Mouse (Mus musculus) liver, embryonic 11.5 days (tissue): ENCODE data around the gene Myo16. TPM values are rescaled to one million over a fixed set of nuclear protein-coding genes. Genes with fewer than 3 reads are reported as not detected.

Source experiments
- ATAC-seq: fragments of 200-750 bp; cut with Nextera tagmentation; replicated peaks from 2 replicates; pipeline ENCODE4 v1.8.0; 2017; ENCODE audit warnings: moderate number of reproducible peaks, mild to moderate bottlenecking, moderate TSS enrichment, moderate library complexity; ENCODE audit not compliant: low FRiP score
- DNase-seq: peaks from one replicate; pipeline ENCODE4 v3.0.0-alpha.2; 2017; ENCODE audit warnings: low spot score
- H3K27ac ChIP-seq: fragments of 300-500 bp; sonication (generic); 2 replicates; pipeline ENCODE4 v1.5.1; 2014; ENCODE audit warnings: mild to moderate bottlenecking, low read depth, low read length, control low read depth
- H3K27me3 ChIP-seq: fragments of 300-500 bp; sonication (generic); replicated peaks from 2 replicates; pipeline ENCODE4 v1.6.1; 2014; ENCODE audit warnings: low read length, mixed read lengths; ENCODE audit not compliant: control insufficient read depth, insufficient read depth
- H3K36me3 ChIP-seq: fragments of 300-500 bp; sonication (generic); 2 replicates; pipeline ENCODE4 v1.6.1; 2014; ENCODE audit warnings: mild to moderate bottlenecking, low read length, moderate library complexity, mixed read lengths; ENCODE audit not compliant: control insufficient read depth, insufficient read depth
- H3K4me1 ChIP-seq: fragments of 300-500 bp; sonication (generic); replicated peaks from 2 replicates; pipeline ENCODE4 v1.6.1; 2014; ENCODE audit warnings: low read length, mixed read lengths; ENCODE audit not compliant: control insufficient read depth, insufficient read depth
- H3K4me2 ChIP-seq: fragments of 300-500 bp; sonication (generic); 2 replicates; pipeline ENCODE4 v1.6.1; 2014; ENCODE audit warnings: mild to moderate bottlenecking, control low read depth, moderate library complexity
- H3K4me3 ChIP-seq: fragments of 300-500 bp; sonication (generic); 2 replicates; pipeline ENCODE4 v1.5.1; 2014; ENCODE audit warnings: low read depth, low read length, control low read depth
- H3K9ac ChIP-seq: fragments of 300-500 bp; sonication (generic); 2 replicates; pipeline ENCODE4 v1.6.1; 2014; ENCODE audit warnings: low read depth, low read length, control low read depth
- H3K9me3 ChIP-seq: fragments of 300-500 bp; sonication (generic); 2 replicates; pipeline ENCODE4 v1.6.1; 2016; ENCODE audit warnings: low read length, inconsistent platforms, mixed read lengths; ENCODE audit not compliant: control insufficient read depth
- WGBS: fragments of 180-500 bp; shearing (Covaris S2); extraction: QIAGEN DNeasy Blood & Tissue Kit; methylation state at CpG from one replicate; pipeline ENCODE4 v1.1.7; 2014; 5-methylcytosine and 5-hydroxymethylcytosine counted together
- polyA plus RNA-seq: library from polyadenylated mRNA; unstranded; fragments of >200 nt; fragmentation: Nextera tagmentation; extraction: Ambion mirVana; gene quantifications from 2 replicates; pipeline ENCODE4 v1.2.1, GENCODE M21; 2014

Gene Myo16
- polyA plus RNA-seq, 1 experiment from 2014 or later = 0.07 TPM

DNA sequence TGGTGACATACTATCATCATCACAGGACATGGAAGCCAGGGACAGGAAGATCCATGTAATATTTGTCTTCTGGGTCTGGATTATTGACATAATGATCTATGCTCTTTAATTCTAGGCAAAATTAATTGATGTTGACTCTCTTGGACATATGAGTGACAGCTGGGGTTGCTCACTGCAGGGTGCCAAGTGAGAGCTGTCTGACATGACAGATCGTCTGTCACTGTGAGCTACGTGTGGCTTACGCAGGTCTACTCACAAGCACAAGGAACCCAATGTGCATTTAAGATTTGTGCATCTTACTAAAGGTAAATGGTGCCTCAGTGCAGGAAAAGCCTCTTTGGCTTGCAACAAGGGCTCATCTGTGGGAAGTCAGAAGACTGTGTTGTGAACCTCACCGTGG, 149.3 kb downstream of the Myo16 start:
- no peak overlapping the region for H3K4me3 ChIP-seq
- no peaks in the 10 kb centered on the region for H3K4me1 ChIP-seq
- H3K9me3 ChIP-seq = no peaks in the 10 kb centered on the region
- no peak for DNase-seq
- WGBS = 75% methylated on average over 4 of the region's 4 CpGs
- no peak overlapping the region for H3K27ac ChIP-seq
- no peak overlapping the region for H3K9ac ChIP-seq
- ATAC-seq = no peak
- H3K36me3 ChIP-seq = no peaks in the 10 kb centered on the region
- H3K4me2 ChIP-seq = no peak overlapping the region
- H3K27me3 ChIP-seq = no peaks in the 10 kb centered on the region

DNA sequence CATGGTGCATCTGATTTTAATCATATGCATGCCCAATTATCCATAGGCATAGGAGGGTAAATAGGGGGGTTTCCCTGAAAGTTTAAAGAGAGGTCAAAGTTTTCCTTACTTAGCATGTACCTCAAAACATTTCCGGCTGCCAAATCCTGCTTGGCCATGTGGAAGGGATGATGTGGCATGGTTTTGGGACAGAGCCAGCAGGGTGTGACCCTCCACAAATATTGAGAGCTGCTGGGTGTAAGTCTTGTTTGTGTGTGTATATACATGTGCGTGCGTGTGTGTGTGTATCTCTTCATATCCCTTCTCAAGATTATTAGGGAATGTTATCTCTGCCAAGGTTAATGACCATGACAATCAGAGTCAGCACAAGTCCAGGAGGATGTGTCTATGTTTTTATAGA, 150.3 kb downstream of the Myo16 start:
- Histone ChIP-seq H3K9me3 (no peaks in the 10 kb centered on the region), H3K4me3 (no peak overlapping the region), H3K4me2 (no peak overlapping the region), H3K4me1 (no peaks in the 10 kb centered on the region), H3K9ac (no peak overlapping the region), H3K27ac (no peak overlapping the region), H3K36me3 (no peaks in the 10 kb centered on the region), H3K27me3 (no peaks in the 10 kb centered on the region)
- ATAC-seq (no peak), DNase-seq (no peak)
- WGBS = 77% methylated on average over 3 of the region's 3 CpGs

DNA sequence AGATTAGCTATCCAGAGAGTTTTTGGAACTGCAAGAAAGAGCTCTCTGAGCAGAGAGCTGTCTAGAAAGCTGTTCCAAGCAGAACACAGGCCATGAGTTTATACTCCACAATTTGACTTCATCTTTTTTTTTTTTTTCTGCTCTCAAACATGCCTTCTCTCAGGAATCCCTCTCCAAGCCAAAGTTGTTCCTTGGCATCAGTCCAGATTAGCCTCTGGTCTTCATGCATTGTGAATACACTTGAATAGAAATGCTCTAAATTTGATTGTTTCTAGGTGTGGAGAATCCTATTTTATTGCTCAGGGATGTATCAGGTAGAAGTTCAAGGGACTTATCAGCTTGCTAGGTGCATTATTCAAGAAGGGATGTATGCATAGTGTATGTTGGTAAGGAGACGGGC, 151.0 kb downstream of the Myo16 start:
- no peak overlapping the region for H3K27ac ChIP-seq
- H3K36me3 ChIP-seq = no peaks in the 10 kb centered on the region
- no peak overlapping the region for H3K9ac ChIP-seq
- no peak overlapping the region for H3K4me2 ChIP-seq
- 76% methylated on average over 1 of the region's 1 CpGs for WGBS
- no peaks in the 10 kb centered on the region for H3K4me1 ChIP-seq
- DNase-seq = no peak
- H3K27me3 ChIP-seq = no peaks in the 10 kb centered on the region
- ATAC-seq = no peak
- no peaks in the 10 kb centered on the region for H3K9me3 ChIP-seq
- no peak overlapping the region for H3K4me3 ChIP-seq

GRCm38 (mm10) chr8:10307345-10307744, 153.6 kb downstream of the Myo16 start:
- DNase-seq = no peak
- H3K4me3 ChIP-seq = no peak overlapping the region
- no peaks in the 10 kb centered on the region for H3K27me3 ChIP-seq
- 70% methylated on average over 6 of the region's 6 CpGs for WGBS
- no peaks in the 10 kb centered on the region for H3K36me3 ChIP-seq
- ATAC-seq = no peak
- no peaks in the 10 kb centered on the region for H3K4me1 ChIP-seq
- no peak overlapping the region for H3K27ac ChIP-seq
- H3K9me3 ChIP-seq = no peaks in the 10 kb centered on the region
- no peak overlapping the region for H3K4me2 ChIP-seq
- no peak overlapping the region for H3K9ac ChIP-seq

DNA sequence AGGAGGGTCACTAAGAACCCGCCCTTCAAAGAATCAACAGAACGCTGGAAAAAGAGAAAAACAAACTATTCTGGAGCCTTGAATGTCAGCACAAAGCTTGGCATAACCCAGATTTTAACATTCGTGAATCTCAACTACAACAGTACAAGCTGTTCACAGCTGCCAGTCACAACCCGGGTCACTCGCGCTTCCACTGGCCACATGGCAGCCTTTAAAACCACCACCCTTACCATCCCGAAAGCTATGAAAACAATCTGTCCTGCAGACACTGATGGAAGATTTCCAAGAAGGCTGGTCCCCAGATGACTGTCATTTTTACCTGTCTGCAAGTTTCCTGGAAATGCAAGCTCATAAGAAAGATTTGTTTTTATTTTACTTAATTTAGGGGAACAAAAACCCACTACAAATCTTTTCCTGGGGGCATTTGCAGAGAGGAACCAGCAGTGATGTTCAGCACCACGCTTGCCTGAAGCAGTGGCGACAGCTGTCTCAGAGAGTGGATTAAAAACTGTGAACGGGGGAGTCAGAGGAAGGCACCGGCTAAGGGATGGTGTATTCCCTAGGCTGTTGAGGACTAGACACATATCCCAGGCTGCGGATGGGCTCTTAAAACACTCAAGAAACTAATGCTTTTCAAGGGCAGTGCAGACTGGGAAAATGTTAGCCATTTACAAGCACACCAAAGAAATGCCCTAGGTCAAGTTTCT, 154.2 kb downstream of the Myo16 start:
- no peak for DNase-seq
- no peak for ATAC-seq
- Histone ChIP-seq H3K9me3 (no peaks in the 10 kb centered on the region), H3K4me3 (no peak overlapping the region), H3K9ac (no peak overlapping the region), H3K4me2 (no peak overlapping the region), H3K27ac (no peak overlapping the region), H3K36me3 (no peaks in the 10 kb centered on the region), H3K4me1 (no peaks in the 10 kb centered on the region), H3K27me3 (no peaks in the 10 kb centered on the region)
- WGBS = 67% methylated on average over 12 of the region's 12 CpGs

- Histone ChIP-seq H3K4me1 (no peaks in the 10 kb centered on the region), H3K27ac (no peak overlapping the region), H3K9me3 (no peaks in the 10 kb centered on the region), H3K27me3 (no peaks in the 10 kb centered on the region), H3K9ac (no peak overlapping the region), H3K4me3 (no peak overlapping the region), H3K4me2 (no peak overlapping the region), H3K36me3 (no peaks in the 10 kb centered on the region)
- 86% methylated on average over 2 of the region's 2 CpGs for WGBS
- no peak for ATAC-seq
- no peak for DNase-seq
These were observed 156.8 kb downstream of the Myo16 start for GRCm38 (mm10) chr8:10310470-10310869.

DNA sequence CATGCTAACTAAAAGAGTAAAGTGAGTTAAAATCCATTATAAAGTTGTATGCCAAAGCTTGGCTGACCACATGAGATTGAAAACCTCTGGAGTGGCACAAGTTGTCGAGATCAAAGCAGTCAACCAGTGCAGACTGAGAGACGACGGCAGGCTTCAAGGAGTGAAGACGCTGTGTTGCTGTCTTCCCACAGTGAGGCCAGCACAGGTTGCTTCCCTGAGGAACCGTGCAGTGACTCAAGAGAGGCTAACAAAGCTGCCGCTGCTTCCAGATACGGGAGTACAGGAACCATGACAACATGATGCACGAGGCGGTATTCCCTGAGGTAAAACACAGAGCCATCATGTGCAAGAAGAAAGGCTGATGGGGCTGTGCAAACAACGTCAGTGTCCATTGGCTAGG, 158.6 kb downstream of the Myo16 start:
- Histone ChIP-seq H3K27ac (no peak overlapping the region), H3K9me3 (no peaks in the 10 kb centered on the region), H3K27me3 (no peaks in the 10 kb centered on the region), H3K4me3 (no peak overlapping the region), H3K4me2 (no peak overlapping the region), H3K36me3 (no peaks in the 10 kb centered on the region), H3K4me1 (no peaks in the 10 kb centered on the region), H3K9ac (no peak overlapping the region)
- 73% methylated on average over 10 of the region's 10 CpGs for WGBS
- DNase-seq = no peak
- ATAC-seq = no peak

DNA sequence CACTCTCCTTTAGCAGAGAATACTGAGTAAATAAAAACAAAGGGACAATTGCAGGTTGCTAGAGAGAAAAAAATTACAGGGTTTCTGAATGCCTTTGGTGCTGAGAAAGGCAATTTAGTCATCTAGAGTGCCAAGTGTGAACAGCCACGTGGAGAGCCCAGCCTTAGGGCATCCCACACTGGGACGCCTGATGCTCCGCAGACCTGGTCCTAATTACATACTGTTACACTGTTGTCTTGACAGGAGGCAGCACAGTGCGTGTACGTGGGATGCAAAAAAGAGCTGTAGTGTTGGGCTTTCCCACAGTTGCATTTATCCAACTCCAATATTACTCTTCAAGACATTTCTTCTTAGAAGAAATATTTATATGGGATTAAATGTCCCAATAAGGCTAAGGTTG, 162.5 kb downstream of the Myo16 start:
- no peak overlapping the region for H3K27ac ChIP-seq
- no peaks in the 10 kb centered on the region for H3K4me1 ChIP-seq
- no peaks in the 10 kb centered on the region for H3K36me3 ChIP-seq
- WGBS = 69% methylated on average over 5 of the region's 5 CpGs
- H3K4me3 ChIP-seq = no peak overlapping the region
- no peak overlapping the region for H3K4me2 ChIP-seq
- no peaks in the 10 kb centered on the region for H3K27me3 ChIP-seq
- no peak for ATAC-seq
- no peak overlapping the region for H3K9ac ChIP-seq
- H3K9me3 ChIP-seq = no peaks in the 10 kb centered on the region
- no peak for DNase-seq

DNA sequence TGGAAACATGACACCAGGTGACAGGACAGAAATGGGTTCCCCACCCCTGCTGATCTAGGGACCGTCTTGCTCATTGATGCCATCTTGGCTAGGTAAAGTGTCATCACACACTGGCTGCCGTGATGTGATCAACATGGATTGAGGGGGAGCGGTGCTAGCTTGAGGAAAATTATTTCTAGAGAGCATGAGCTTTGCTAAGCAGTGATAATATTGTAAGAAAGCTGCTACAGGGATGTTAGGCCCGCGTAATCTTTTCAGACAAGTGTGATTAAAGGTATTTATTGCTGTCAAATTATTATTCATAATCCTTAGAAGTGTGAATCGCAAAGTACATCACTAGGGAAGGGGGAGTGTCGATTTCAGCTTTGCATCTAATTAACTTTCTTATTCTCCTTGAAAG, 164.4 kb downstream of the Myo16 start:
- H3K9ac ChIP-seq = no peak overlapping the region
- WGBS = 78% methylated on average over 7 of the region's 7 CpGs
- H3K4me2 ChIP-seq = no peak overlapping the region
- ATAC-seq (no peak), DNase-seq (no peak)
- H3K27me3 ChIP-seq = no peaks in the 10 kb centered on the region
- no peaks in the 10 kb centered on the region for H3K9me3 ChIP-seq
- no peaks in the 10 kb centered on the region for H3K4me1 ChIP-seq
- no peaks in the 10 kb centered on the region for H3K36me3 ChIP-seq
- H3K4me3 ChIP-seq = no peak overlapping the region
- H3K27ac ChIP-seq = no peak overlapping the region
